Mouse (Mus musculus) heart, embryonic 12.5 days (tissue): ENCODE measurements around the gene Ano6. TPM values are rescaled to one million over a fixed set of nuclear protein-coding genes. Genes with fewer than 3 reads are reported as not detected.
A peak's percentile ranks its signal among the peaks of the same experiment; 100 is the strongest.

ENCODE experiments used
- ATAC-seq: fragments of 200-750 bp; cut with Nextera tagmentation; 2 replicates; pipeline ENCODE4 v1.8.0; 2017; ENCODE audit warnings: moderate TSS enrichment, moderate library complexity; ENCODE audit not compliant: insufficient number of reproducible peaks, low FRiP score
- H3K27ac ChIP-seq: fragments of 300-500 bp; sonication (generic); 2 replicates; pipeline ENCODE4 v1.5.1; 2016; ENCODE audit warnings: mild to moderate bottlenecking, moderate library complexity; ENCODE audit not compliant: poor library complexity, severe bottlenecking
- H3K27me3 ChIP-seq: fragments of 300-500 bp; sonication (generic); replicated peaks from 2 replicates; pipeline ENCODE4 v1.6.1; 2016; ENCODE audit warnings: mild to moderate bottlenecking, moderate library complexity
- H3K36me3 ChIP-seq: fragments of 300-500 bp; sonication (generic); 2 replicates; pipeline ENCODE4 v1.6.1; 2016; ENCODE audit warnings: mild to moderate bottlenecking, moderate library complexity
- H3K4me1 ChIP-seq: fragments of 300-500 bp; sonication (generic); replicated peaks from 2 replicates; pipeline ENCODE4 v1.6.1; 2016; ENCODE audit warnings: mild to moderate bottlenecking
- H3K4me2 ChIP-seq: fragments of 300-500 bp; sonication (generic); 2 replicates; pipeline ENCODE4 v1.6.1; 2016; ENCODE audit warnings: mild to moderate bottlenecking, moderate library complexity
- H3K4me3 ChIP-seq: fragments of 300-500 bp; sonication (generic); 2 replicates; pipeline ENCODE4 v1.5.1; 2016; ENCODE audit warnings: mild to moderate bottlenecking
- H3K9ac ChIP-seq: fragments of 300-500 bp; sonication (generic); 2 replicates; pipeline ENCODE4 v1.6.1; 2016; ENCODE audit warnings: mild to moderate bottlenecking, moderate library complexity
- H3K9me3 ChIP-seq: fragments of 300-500 bp; sonication (generic); replicated peaks from 2 replicates; pipeline ENCODE4 v1.6.1; 2016; ENCODE audit warnings: mild to moderate bottlenecking, moderate library complexity
- WGBS: fragments of 180-500 bp; shearing (Covaris S2); methylation state at CpG from one replicate; pipeline ENCODE4 v1.1.7; 2016; 5-methylcytosine and 5-hydroxymethylcytosine counted together
- polyA plus RNA-seq: library from polyadenylated mRNA; unstranded; fragments of >200 nt; fragmentation: Nextera tagmentation; extraction: Ambion mirVana; gene quantifications from 2 replicates; pipeline ENCODE4 v1.2.1, GENCODE M21; 2016

The Ano6 gene
- polyA plus RNA-seq, 1 experiment from 2014 or later = 45.7 TPM

DNA sequence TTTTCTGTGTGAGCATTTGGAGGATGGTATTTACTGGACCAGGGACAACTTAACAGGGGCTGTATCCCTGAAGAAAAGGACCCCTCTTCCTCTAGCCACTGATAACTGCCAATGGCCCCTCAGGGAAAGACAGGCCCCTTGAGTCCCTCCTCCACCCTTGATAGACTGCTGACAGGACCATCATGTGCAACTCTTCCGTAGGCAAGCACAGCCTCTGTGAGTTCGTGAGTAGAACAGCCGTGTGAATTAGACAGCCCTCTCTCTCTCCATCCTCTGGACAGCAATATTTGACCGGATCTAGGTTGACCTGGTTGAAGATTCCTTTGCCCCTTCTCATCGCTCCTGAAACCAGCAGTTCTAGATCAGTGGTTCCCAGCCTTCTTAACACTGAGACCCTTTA, 111.8 kb downstream of the Ano6 start:
- ATAC-seq = no peak
- Histone ChIP-seq H3K36me3 (peaks cover 8% of the 10 kb centered on the region; the same call in 1 of the 2 replicates), H3K27ac (no peak overlapping the region), H3K4me1 (peaks cover 31% of the 10 kb centered on the region), H3K27me3 (no peaks in the 10 kb centered on the region), H3K4me3 (no peak overlapping the region), H3K9ac (no peak overlapping the region), H3K4me2 (no peak overlapping the region), H3K9me3 (no peaks in the 10 kb centered on the region)
- 40% methylated on average over 5 of the region's 5 CpGs for WGBS

DNA sequence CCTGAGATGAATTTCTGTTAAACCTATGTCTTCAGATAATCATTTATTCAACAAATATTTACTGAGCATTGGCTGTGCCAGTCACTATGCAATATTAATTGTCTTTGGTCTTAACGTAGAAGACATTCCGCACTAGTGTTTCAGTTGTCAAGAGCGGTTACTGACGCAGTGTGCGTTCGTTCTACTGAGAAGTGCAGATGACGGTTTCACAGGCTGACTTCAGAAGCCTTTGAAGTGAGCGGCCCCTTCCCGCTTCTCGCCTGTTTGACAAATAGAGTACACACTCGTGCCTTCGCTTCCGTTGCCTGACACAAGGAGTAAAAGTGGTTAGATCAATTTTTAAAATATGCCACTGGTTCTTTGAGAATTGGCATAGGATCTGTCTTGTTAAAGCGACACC, 113.6 kb downstream of the Ano6 start:
- H3K27me3 ChIP-seq = no peaks in the 10 kb centered on the region
- WGBS = 76% methylated on average over 14 of the region's 14 CpGs
- no peaks in the 10 kb centered on the region for H3K36me3 ChIP-seq
- no peak overlapping the region for H3K9ac ChIP-seq
- no peak overlapping the region for H3K4me2 ChIP-seq
- no peak overlapping the region for H3K4me3 ChIP-seq
- no peak for ATAC-seq
- no peaks in the 10 kb centered on the region for H3K9me3 ChIP-seq
- no peak overlapping the region for H3K27ac ChIP-seq
- peaks cover 39% of the 10 kb centered on the region for H3K4me1 ChIP-seq

DNA sequence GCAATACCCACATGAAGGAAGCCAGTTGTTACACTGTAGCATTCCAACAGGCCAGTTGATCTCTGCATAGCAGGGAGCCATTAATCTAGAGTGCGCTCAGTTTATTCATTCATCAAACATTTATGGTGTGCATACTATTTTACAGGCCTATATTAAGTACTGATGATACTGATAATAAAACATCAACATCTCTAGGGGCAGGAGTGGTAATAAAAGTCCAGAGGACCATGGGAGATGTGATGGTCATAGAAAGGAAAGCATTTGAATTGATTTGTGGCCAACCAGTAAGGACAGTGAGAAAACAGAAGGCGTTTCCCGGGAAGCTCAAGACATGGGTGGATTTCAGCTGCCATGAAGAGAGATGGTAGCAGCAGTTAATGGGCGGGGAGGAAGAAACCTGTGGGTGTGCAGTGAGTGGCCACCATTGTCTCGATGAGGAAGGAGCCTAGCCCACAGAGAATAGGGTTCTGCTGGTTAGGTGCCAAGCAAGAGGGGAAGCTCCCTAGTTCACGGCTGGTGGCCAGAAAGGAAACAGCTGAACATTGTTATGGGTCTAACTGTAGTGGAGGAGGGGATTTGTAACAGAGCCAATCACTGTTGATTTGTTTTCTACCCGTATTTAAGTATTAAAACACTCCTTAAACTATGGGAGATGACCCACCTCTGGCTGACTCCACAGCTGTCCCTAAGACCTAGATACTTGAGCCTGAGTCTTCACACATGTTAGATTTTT, 115.5 kb downstream of the Ano6 start:
- Histone ChIP-seq H3K27ac (no peak overlapping the region), H3K9ac (no peak overlapping the region), H3K36me3 (no peaks in the 10 kb centered on the region), H3K27me3 (no peaks in the 10 kb centered on the region), H3K4me2 (no peak overlapping the region), H3K4me3 (no peak overlapping the region), H3K9me3 (no peaks in the 10 kb centered on the region), H3K4me1 (peaks cover 39% of the 10 kb centered on the region)
- ATAC-seq = no peak
- WGBS = 74% methylated on average over 7 of the region's 7 CpGs

DNA sequence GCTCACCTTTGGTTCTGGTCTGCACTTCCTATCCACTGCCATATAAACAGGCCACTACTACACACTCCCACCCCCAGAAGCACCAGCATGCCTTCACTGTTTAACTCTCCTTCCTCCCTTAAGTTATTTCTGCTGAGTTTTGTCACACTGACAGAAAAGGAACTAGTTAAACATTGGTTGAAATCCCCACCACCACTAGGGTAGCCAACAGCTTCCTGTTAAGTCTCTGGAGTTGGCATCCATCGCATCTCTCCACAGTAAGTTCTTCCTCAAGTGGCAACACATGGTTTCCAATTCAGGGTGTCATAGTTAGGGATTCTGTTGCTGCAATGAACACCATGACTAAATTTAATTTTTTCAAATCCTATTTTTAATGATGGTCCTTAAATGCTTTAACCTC, 116.2 kb downstream of the Ano6 start:
- no peaks in the 10 kb centered on the region for H3K27me3 ChIP-seq
- no peak overlapping the region for H3K4me2 ChIP-seq
- 95% methylated on average over 1 of the region's 1 CpGs for WGBS
- H3K4me1 ChIP-seq = peaks cover 39% of the 10 kb centered on the region
- H3K27ac ChIP-seq = no peak overlapping the region
- no peaks in the 10 kb centered on the region for H3K36me3 ChIP-seq
- no peak overlapping the region for H3K4me3 ChIP-seq
- no peak for ATAC-seq
- no peak overlapping the region for H3K9ac ChIP-seq
- H3K9me3 ChIP-seq = no peaks in the 10 kb centered on the region

DNA sequence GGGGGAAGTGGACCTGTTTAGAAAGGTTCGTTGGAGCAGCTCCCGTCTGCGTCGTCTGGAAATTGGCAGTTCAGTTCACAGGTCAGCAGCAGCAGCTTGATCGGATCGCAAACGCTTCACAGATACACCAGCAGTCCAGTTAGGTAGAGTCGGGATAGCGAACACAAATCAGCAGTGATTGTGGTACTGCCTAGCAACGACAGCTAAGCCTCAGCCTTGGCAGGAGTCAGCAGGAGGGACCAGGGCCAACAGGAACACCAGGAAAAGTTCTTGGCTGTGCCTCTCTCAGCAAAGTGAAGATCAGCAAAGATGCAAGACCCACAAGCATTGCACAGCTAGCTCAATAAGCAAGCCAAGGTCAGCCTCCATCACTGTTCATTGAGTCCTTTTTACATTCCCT, 116.7 kb downstream of the Ano6 start:
- Histone ChIP-seq H3K4me2 (no peak overlapping the region), H3K4me1 (peaks cover 36% of the 10 kb centered on the region), H3K36me3 (peaks cover 2% of the 10 kb centered on the region; the same call in 1 of the 2 replicates), H3K9me3 (no peaks in the 10 kb centered on the region), H3K9ac (no peak overlapping the region), H3K27ac (no peak overlapping the region), H3K27me3 (no peaks in the 10 kb centered on the region), H3K4me3 (no peak overlapping the region)
- WGBS = 75% methylated on average over 10 of the region's 10 CpGs
- ATAC-seq = no peak

DNA sequence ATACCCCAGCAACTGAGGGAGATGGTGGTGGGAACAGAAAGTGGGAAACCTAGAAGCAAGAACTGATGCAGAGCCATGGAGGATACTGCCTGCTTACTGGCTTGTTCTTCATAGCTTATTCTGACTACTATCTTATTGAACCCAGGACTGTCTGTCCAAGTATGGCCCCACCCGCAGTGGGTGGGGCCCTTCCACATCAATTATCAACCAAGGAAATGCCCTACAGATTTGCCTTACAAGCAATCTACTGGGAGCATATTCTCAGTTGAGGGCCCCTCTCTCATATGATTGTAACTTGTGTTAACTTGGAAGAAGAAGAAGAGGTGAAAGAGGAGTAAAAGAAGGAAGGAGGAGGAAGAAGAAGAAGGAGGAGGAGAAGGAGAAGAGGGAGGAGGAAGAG, 117.3 kb downstream of the Ano6 start:
- Histone ChIP-seq H3K9me3 (no peaks in the 10 kb centered on the region), H3K27ac (no peak overlapping the region), H3K4me3 (no peak overlapping the region), H3K4me2 (no peak overlapping the region), H3K36me3 (peaks cover 6% of the 10 kb centered on the region), H3K4me1 (peaks cover 31% of the 10 kb centered on the region; the same call in 1 of the 2 replicates), H3K27me3 (no peaks in the 10 kb centered on the region), H3K9ac (no peak overlapping the region)
- ATAC-seq = no peak
- WGBS = 79% methylated on average over 1 of the region's 1 CpGs

DNA sequence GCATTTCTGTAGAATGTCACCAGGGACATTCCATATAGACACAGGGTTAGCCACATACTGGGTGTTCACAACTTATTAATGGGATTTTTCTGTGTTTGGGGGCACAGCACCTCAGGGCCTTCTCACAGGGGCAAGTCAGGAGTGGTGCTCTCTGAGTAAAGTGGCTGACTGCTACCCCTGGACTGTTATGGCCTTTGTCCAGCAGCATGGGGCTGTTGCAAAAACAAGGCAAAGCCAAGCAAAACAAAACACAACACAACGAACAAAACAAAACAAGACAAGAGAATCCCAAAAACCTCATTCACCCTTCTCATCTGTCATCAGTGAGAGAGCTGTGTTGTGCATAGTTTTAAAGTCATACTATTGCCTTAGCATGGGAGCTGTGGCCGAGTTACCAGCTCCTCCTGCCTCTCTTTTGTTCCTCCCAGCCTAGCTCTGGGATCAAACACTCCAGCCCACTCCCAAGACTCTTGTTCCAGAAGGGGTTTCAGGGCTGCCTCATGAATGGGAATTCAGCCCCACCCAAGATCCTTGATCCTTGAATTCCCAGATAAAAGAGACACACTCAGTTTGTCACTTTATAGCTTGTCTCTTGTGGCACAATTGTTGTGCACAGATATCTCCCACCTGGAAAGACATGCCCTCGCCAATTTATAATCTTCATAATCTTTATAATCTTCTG, 119.6 kb downstream of the Ano6 start:
- Histone ChIP-seq H3K4me1 (peaks cover 43% of the 10 kb centered on the region), H3K36me3 (peaks cover 17% of the 10 kb centered on the region), H3K9me3 (no peaks in the 10 kb centered on the region), H3K9ac (no peak overlapping the region), H3K27ac (no peak overlapping the region), H3K4me2 (no peak overlapping the region), H3K4me3 (no peak overlapping the region), H3K27me3 (no peaks in the 10 kb centered on the region)
- 67% methylated on average over 3 of the region's 3 CpGs for WGBS
- ATAC-seq = no peak

DNA sequence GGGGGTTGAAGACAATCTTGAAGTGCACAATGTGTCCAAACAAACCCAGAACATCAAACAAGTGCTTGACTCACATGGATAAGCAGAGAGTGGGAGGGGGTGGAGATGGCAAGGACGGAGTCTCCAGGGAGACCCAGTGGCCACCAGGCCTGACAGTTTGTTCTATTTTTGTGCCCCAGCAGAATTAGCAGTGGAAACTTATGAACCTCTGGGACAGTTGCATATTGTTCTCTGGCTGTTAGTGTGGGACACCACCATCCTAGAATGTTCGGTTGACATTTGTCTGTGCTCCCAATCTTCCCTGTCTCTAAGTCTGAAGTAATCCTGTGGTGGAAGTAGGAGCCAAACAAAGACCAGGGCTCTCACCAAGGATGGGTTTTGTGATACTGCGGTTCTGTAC, 124.3 kb downstream of the Ano6 start:
- Histone ChIP-seq H3K9me3 (no peaks in the 10 kb centered on the region), H3K4me3 (no peak overlapping the region), H3K4me2 (no peak overlapping the region), H3K36me3 (peaks cover 48% of the 10 kb centered on the region), H3K27me3 (no peaks in the 10 kb centered on the region), H3K4me1 (peaks cover 23% of the 10 kb centered on the region), H3K9ac (no peak overlapping the region), H3K27ac (peak overlapping the region; percentile 31; the same call in 1 of the 2 replicates)
- no peak for ATAC-seq
- 65% methylated on average over 3 of the region's 3 CpGs for WGBS

DNA sequence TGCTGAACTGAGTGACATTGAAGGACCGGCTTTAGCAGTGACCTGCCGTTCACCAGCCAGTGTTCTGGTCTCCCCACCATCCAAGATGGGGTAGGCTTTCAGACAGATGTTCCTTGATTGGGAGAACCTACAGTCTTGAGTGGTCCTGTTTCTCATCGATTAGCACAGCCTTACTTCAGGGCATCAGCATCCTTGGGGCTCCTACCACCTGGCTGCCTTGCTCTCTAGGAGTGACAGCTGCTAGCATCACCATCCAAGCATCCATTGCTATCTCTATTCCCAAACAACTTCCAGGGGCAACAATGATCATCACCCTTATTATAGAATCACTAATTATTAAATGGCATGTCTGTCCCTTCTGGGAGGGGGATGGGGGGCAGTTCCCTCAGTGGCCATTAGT, 124.8 kb downstream of the Ano6 start:
- H3K4me1 ChIP-seq = peaks cover 26% of the 10 kb centered on the region
- ATAC-seq = no peak
- H3K9me3 ChIP-seq = no peaks in the 10 kb centered on the region
- peaks cover 51% of the 10 kb centered on the region for H3K36me3 ChIP-seq
- 83% methylated on average over 3 of the region's 3 CpGs for WGBS
- H3K4me2 ChIP-seq = no peak overlapping the region
- H3K27ac ChIP-seq = no peak overlapping the region
- no peak overlapping the region for H3K4me3 ChIP-seq
- no peaks in the 10 kb centered on the region for H3K27me3 ChIP-seq
- no peak overlapping the region for H3K9ac ChIP-seq

DNA sequence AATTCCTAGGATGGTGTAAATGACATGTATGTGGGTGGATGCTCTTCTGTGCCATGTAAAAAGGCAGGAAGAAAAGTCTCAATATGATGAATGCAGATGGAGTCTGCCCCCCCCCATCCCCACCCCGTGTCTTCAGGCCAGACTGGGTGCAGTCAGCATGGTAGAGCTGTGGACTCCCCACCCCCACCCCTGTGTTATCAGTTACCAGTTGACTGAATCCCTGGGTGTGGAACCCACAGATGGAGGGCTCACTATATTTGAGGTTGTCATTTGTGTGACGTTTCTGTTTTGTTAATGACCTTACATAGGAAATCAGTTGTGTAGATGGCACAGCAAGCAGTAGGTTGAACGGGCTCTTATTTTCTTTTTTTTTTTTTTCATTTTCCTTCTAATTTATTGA, 126.7 kb downstream of the Ano6 start:
- H3K9ac ChIP-seq = no peak overlapping the region
- peaks cover 61% of the 10 kb centered on the region for H3K36me3 ChIP-seq
- H3K27me3 ChIP-seq = no peaks in the 10 kb centered on the region
- H3K4me2 ChIP-seq = no peak overlapping the region
- no peaks in the 10 kb centered on the region for H3K9me3 ChIP-seq
- WGBS = 84% methylated on average over 3 of the region's 3 CpGs
- H3K27ac ChIP-seq = no peak overlapping the region
- H3K4me1 ChIP-seq = peaks cover 39% of the 10 kb centered on the region
- no peak overlapping the region for H3K4me3 ChIP-seq
- no peak for ATAC-seq

DNA sequence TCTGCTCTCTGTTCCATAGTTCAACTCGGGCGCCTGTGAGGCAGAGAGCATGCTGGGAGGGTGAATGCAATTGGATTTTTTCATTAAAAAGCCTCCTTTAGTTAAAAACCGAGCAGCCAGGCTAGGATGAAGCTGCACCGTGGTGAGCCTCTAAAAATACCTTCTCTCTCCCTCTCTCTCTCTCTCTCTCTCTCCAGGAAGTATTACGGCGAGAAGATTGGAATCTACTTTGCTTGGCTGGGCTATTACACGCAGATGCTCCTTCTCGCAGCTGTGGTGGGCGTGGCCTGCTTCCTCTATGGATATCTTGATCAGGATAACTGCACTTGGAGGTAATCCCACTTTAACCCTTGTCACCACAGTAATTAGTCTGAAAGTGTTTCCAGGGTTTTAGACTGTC, 129.4 kb downstream of the Ano6 start:
- Histone ChIP-seq H3K36me3 (peaks cover 48% of the 10 kb centered on the region), H3K9ac (no peak overlapping the region), H3K9me3 (no peaks in the 10 kb centered on the region), H3K4me2 (no peak overlapping the region), H3K4me3 (no peak overlapping the region), H3K27ac (no peak overlapping the region), H3K4me1 (peaks cover 28% of the 10 kb centered on the region), H3K27me3 (no peaks in the 10 kb centered on the region)
- no peak for ATAC-seq
- 48% methylated on average over 9 of the region's 9 CpGs for WGBS
